ENCODE assay signal across 8 mouse cellular contexts in the genomic region with DNA sequence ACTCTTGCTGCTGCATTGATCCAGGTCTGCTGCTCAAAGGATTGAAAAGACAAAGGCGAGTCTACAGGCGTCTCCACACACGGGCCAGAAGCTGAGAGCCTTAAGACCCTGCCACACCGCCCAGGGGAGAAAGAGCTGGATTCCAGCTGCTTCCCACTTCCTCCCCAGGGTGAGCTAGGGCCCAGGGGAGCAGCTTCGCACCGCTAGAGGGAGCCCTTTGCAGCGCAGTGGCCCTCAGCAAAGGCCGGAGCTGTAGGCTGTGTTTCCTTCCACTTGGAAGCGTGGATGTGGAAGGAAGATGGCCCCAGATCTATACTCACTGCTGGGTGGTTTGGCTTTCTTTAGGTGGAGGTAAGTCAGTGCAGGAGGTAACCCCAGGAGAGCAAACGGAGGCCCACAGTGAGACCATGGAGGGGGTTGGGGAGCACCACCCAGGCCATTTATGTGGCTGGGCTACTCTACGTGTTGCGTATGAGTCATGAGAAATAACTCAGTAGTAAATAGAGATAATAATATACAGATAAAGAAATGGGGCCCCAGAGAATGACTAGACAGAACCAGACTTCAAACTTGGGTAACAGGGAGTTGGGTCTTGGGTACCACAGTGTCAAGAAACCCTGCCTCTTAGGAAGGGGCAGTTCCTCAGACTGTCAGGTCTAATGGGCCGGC. TPM values are rescaled to one million over a fixed set of nuclear protein-coding genes. Genes with fewer than 3 reads are reported as not detected.
A peak's percentile ranks its signal among the peaks of the same experiment; 100 is the strongest.
DNase-seq lines count a peak whose midpoint lies in the region; ATAC-seq and TF ChIP-seq lines count a peak whose summit lies in the region.

No protein-coding gene starts in this region.

- H3K4me3 ChIP-seq in forebrain, embryonic 15.5 days: no peak overlapping the region
- no peak overlapping the region for H3K4me3 ChIP-seq in layer of hippocampus, adult 2 months
- peak overlapping the region; percentile 9; the same call in 1 of the 2 replicates for H3K4me3 ChIP-seq in lung, embryonic 14.5 days (ENCODE audit: low read depth, low read length)

- no peaks in the 10 kb centered on the region for H3K9me3 ChIP-seq in forebrain, embryonic 15.5 days
- H3K9me3 ChIP-seq in lung, embryonic 14.5 days (ENCODE audit: low read depth, low read length): no peaks in the 10 kb centered on the region

- WGBS in forebrain, embryonic 15.5 days: 28% methylated on average over 13 of the region's 13 CpGs
- 28% methylated on average over 13 of the region's 13 CpGs for WGBS in lung, embryonic 14.5 days

- DNase-seq in MEL-GATA-1-ER (ENCODE audit: extremely low read depth, low read depth): peak; percentile 47
- peak; percentile 69 for DNase-seq in c-Kit-positive CD71-positive TER-119-positive erythroid progenitor cells, embryonic 14.5 days (ENCODE audit: low spot score)
- DNase-seq in heart, postnatal 36 days: peak; percentile 88 to 89
- peak; percentile 71 to 85 for DNase-seq in layer of hippocampus, adult 2 months (ENCODE audit: low spot score in 2 of 2)
- peak; percentile 94 for DNase-seq in lung, embryonic 14.5 days
- DNase-seq in retina, postnatal 1 day: peak; percentile 85
- peak; percentile 80 to 83 for DNase-seq in thymus, postnatal 36 days

- H3K4me1 ChIP-seq in forebrain, embryonic 15.5 days: no peaks in the 10 kb centered on the region
- H3K4me1 ChIP-seq in lung, embryonic 14.5 days (ENCODE audit: insufficient read depth): no peaks in the 10 kb centered on the region; the same call in 1 of the 2 replicates

- intact Hi-C loops in heart, postnatal 36 days (cut with DNase I): loop anchor here (1.0 to 5.0 kb wide), 4 partner anchors 34 to 108 kb away; partner anchors contain the start of gene Socs3

- H3K27me3 ChIP-seq in forebrain, embryonic 15.5 days: no peaks in the 10 kb centered on the region
- H3K27me3 ChIP-seq in lung, embryonic 14.5 days (ENCODE audit: insufficient read depth, low read length): no peaks in the 10 kb centered on the region

- peak; percentile 97 for TF ChIP-seq CTCF in layer of hippocampus, adult 2 months (conservative IDR thresholded peaks at IDR 0.05)
- peak; percentile 98 for TF ChIP-seq CTCF in lung, embryonic 14.5 days (IDR thresholded peaks at IDR 0.05; ENCODE audit: low read depth)

- H3K36me3 ChIP-seq in forebrain, embryonic 15.5 days: no peaks in the 10 kb centered on the region
- H3K36me3 ChIP-seq in lung, embryonic 14.5 days (ENCODE audit: insufficient read depth): no peaks in the 10 kb centered on the region

- no peak overlapping the region for H3K4me2 ChIP-seq in forebrain, embryonic 15.5 days (replicated peaks)
- H3K4me2 ChIP-seq in lung, embryonic 14.5 days: peak overlapping the region; percentile 43

- no peak overlapping the region for H3K9ac ChIP-seq in forebrain, embryonic 15.5 days (replicated peaks)
- peak overlapping the region; percentile 36; the same call in 1 of the 2 replicates for H3K9ac ChIP-seq in lung, embryonic 14.5 days

- no peak overlapping the region for H3K27ac ChIP-seq in forebrain, embryonic 15.5 days (replicated peaks)
- H3K27ac ChIP-seq in layer of hippocampus, adult 2 months: no peak overlapping the region
- H3K27ac ChIP-seq in lung, embryonic 14.5 days (ENCODE audit: low read depth): peak overlapping the region; percentile 42; the same call in 1 of the 2 replicates

- peak; percentile 60; the same call in 1 of the 2 replicates for ATAC-seq in forebrain, embryonic 15.5 days (replicated peaks)
- ATAC-seq in lung, embryonic 14.5 days (ENCODE audit: insufficient read depth): peak; percentile 82

RNA-seq across cellular contexts. Expression of gene Tha1, which starts 39.5 kb away (rescaled TPM):
- 3.1 and 3.6 TPM in 2 replicates for polyA plus RNA-seq in forebrain, embryonic 15.5 days (2015; fragmentation: Nextera tagmentation; extraction: Ambion mirVana)
- total RNA-seq in heart, postnatal 36 days (2021): 1 to 10 TPM; 6.9 to 8.2 TPM
- total RNA-seq in layer of hippocampus, adult 2 months (2021): 1 to 10 TPM; 4.7 to 5.3 TPM
- 3.4 and 3.7 TPM in 2 replicates for polyA plus RNA-seq in lung, embryonic 14.5 days (2014; fragmentation: Nextera tagmentation; extraction: Ambion mirVana)

RNA-seq across cellular contexts. Expression of gene Tmem235, which starts 52.3 kb away (rescaled TPM):
- polyA plus RNA-seq in forebrain, embryonic 15.5 days (2015; fragmentation: Nextera tagmentation; extraction: Ambion mirVana): not detected in 2 replicates
- total RNA-seq in heart, postnatal 36 days (2021): not detected
- total RNA-seq in layer of hippocampus, adult 2 months (2021): not detected
- polyA plus RNA-seq in lung, embryonic 14.5 days (2014; fragmentation: Nextera tagmentation; extraction: Ambion mirVana): not detected in 2 replicates

RNA-seq across cellular contexts. Expression of gene Socs3, which starts 57.0 kb away (rescaled TPM):
- polyA plus RNA-seq in forebrain, embryonic 15.5 days (2015; fragmentation: Nextera tagmentation; extraction: Ambion mirVana): 14.2 and 15.1 TPM in 2 replicates
- 1 to 10 TPM; 3.4 to 3.8 TPM for total RNA-seq in heart, postnatal 36 days (2021)
- total RNA-seq in layer of hippocampus, adult 2 months (2021): 1 to 10 TPM in 1 of 2 experiments, under 1 TPM in 1; 0.92 to 1.3 TPM
- 5.4 and 6.4 TPM in 2 replicates for polyA plus RNA-seq in lung, embryonic 14.5 days (2014; fragmentation: Nextera tagmentation; extraction: Ambion mirVana)
